Mouse (Mus musculus) midbrain, embryonic 16.5 days (tissue): Measurements from ENCODE around the gene Scyl2. TPM values are rescaled to one million over a fixed set of nuclear protein-coding genes. Genes with fewer than 3 reads are reported as not detected.
A peak's percentile ranks its signal among the peaks of the same experiment; 100 is the strongest.

Experiments
- ATAC-seq: fragments of 200-750 bp; cut with Nextera tagmentation; 2 replicates; pipeline ENCODE4 v1.8.0; 2017; ENCODE audit warnings: moderate TSS enrichment
- H3K27ac ChIP-seq: fragments of 300-500 bp; sonication (generic); 2 replicates; pipeline ENCODE4 v1.5.1; 2014; ENCODE audit warnings: mild to moderate bottlenecking, low read length, mixed read lengths
- H3K27me3 ChIP-seq: fragments of 300-500 bp; sonication (generic); 2 replicates; pipeline ENCODE4 v1.6.1; 2014; ENCODE audit warnings: low read depth, low read length, mixed read lengths; ENCODE audit not compliant: control insufficient read depth, insufficient read depth
- H3K36me3 ChIP-seq: fragments of 300-500 bp; sonication (generic); 2 replicates; pipeline ENCODE4 v1.6.1; 2014; ENCODE audit warnings: mild to moderate bottlenecking, low read length, moderate library complexity, mixed read lengths; ENCODE audit not compliant: control insufficient read depth, insufficient read depth
- H3K4me1 ChIP-seq: fragments of 300-500 bp; sonication (generic); 2 replicates; pipeline ENCODE4 v1.6.1; 2014; ENCODE audit warnings: mild to moderate bottlenecking, low read length, mixed read lengths; ENCODE audit not compliant: control insufficient read depth, insufficient read depth
- H3K4me2 ChIP-seq: fragments of 300-500 bp; sonication (generic); 2 replicates; pipeline ENCODE4 v1.6.1; 2014; ENCODE audit warnings: mild to moderate bottlenecking, low read length, mixed read lengths
- H3K4me3 ChIP-seq: fragments of 300-500 bp; sonication (generic); 2 replicates; pipeline ENCODE4 v1.5.1; 2014; ENCODE audit warnings: low read depth, mild to moderate bottlenecking, low read length, moderate library complexity, mixed read lengths
- H3K9ac ChIP-seq: fragments of 300-500 bp; sonication (generic); 2 replicates; pipeline ENCODE4 v1.6.1; 2014; ENCODE audit warnings: low read depth, low read length, mixed read lengths
- H3K9me3 ChIP-seq: fragments of 300-500 bp; sonication (generic); replicated peaks from 2 replicates; pipeline ENCODE4 v1.6.1; 2014; ENCODE audit warnings: mild to moderate bottlenecking, low read length, mixed read lengths; ENCODE audit not compliant: control insufficient read depth, poor library complexity, severe bottlenecking
- WGBS: fragments of 180-500 bp; shearing (Covaris S2); extraction: QIAGEN DNeasy Blood & Tissue Kit; methylation state at CpG from one replicate; pipeline ENCODE4 v1.1.7; 2014; 5-methylcytosine and 5-hydroxymethylcytosine counted together
- polyA plus RNA-seq: library from polyadenylated mRNA; unstranded; fragments of >200 nt; fragmentation: Nextera tagmentation; extraction: Ambion mirVana; gene quantifications from 2 replicates; pipeline ENCODE4 v1.2.1, GENCODE M21; 2015

Gene Scyl2
- polyA plus RNA-seq, 1 experiment from 2014 or later, result 7.8 TPM

GRCm38 (mm10) chr10:89664977-89665645 is 21.0 kb downstream of the Scyl2 start:
- H3K4me2 ChIP-seq, result no peak overlapping the region
- H3K36me3 ChIP-seq, result peaks cover 6% of the 10 kb centered on the region
- H3K4me1 ChIP-seq, result no peaks in the 10 kb centered on the region
- no peak for ATAC-seq
- H3K27me3 ChIP-seq, result no peaks in the 10 kb centered on the region
- H3K9me3 ChIP-seq, result no peaks in the 10 kb centered on the region
- no peak overlapping the region for H3K4me3 ChIP-seq
- H3K27ac ChIP-seq, result no peak overlapping the region
- H3K9ac ChIP-seq, result no peak overlapping the region
- WGBS, result 95% methylated on average over 8 of the region's 8 CpGs

- no peak overlapping the region for H3K9ac ChIP-seq
- H3K27me3 ChIP-seq, result no peaks in the 10 kb centered on the region
- no peak overlapping the region for H3K4me3 ChIP-seq
- no peak overlapping the region for H3K27ac ChIP-seq
- no peak overlapping the region for H3K4me2 ChIP-seq
- 89% methylated on average over 5 of the region's 5 CpGs for WGBS
- ATAC-seq, result no peak
- no peaks in the 10 kb centered on the region for H3K4me1 ChIP-seq
- peaks cover 42% of the 10 kb centered on the region for H3K36me3 ChIP-seq
- no peaks in the 10 kb centered on the region for H3K9me3 ChIP-seq
Observed at GRCm38 (mm10) chr10:89656366-89656765, 29.7 kb downstream of the Scyl2 start.

GRCm38 (mm10) chr10:89652912-89653311 is 33.2 kb downstream of the Scyl2 start:
- Histone ChIP-seq H3K27ac (no peak overlapping the region), H3K4me2 (no peak overlapping the region), H3K9ac (no peak overlapping the region), H3K27me3 (no peaks in the 10 kb centered on the region), H3K36me3 (peaks cover 49% of the 10 kb centered on the region), H3K9me3 (no peaks in the 10 kb centered on the region), H3K4me1 (no peaks in the 10 kb centered on the region), H3K4me3 (no peak overlapping the region)
- no peak for ATAC-seq
- WGBS, result 91% methylated on average over 8 of the region's 8 CpGs

- H3K4me3 ChIP-seq, result no peak overlapping the region
- ATAC-seq, result no peak
- H3K36me3 ChIP-seq, result peaks cover 43% of the 10 kb centered on the region
- H3K9me3 ChIP-seq, result no peaks in the 10 kb centered on the region
- H3K27me3 ChIP-seq, result no peaks in the 10 kb centered on the region
- WGBS, result 97% methylated on average over 1 of the region's 1 CpGs
- no peak overlapping the region for H3K27ac ChIP-seq
- no peaks in the 10 kb centered on the region for H3K4me1 ChIP-seq
- H3K4me2 ChIP-seq, result no peak overlapping the region
- no peak overlapping the region for H3K9ac ChIP-seq
Observed at GRCm38 (mm10) chr10:89651691-89652090, 34.4 kb downstream of the Scyl2 start.

- H3K9me3 ChIP-seq, result no peaks in the 10 kb centered on the region
- no peak for ATAC-seq
- H3K4me3 ChIP-seq, result no peak overlapping the region
- H3K27me3 ChIP-seq, result no peaks in the 10 kb centered on the region
- peaks cover 36% of the 10 kb centered on the region for H3K36me3 ChIP-seq
- 94% methylated on average over 9 of the region's 9 CpGs for WGBS
- no peak overlapping the region for H3K9ac ChIP-seq
- no peak overlapping the region for H3K27ac ChIP-seq
- H3K4me2 ChIP-seq, result no peak overlapping the region
- H3K4me1 ChIP-seq, result no peaks in the 10 kb centered on the region
Observed at GRCm38 (mm10) chr10:89646918-89647317, 39.2 kb downstream of the Scyl2 start.

GRCm38 (mm10) chr10:89637001-89637400 is 49.1 kb downstream of the Scyl2 start:
- Histone ChIP-seq H3K4me2 (no peak overlapping the region), H3K9me3 (no peaks in the 10 kb centered on the region), H3K27me3 (no peaks in the 10 kb centered on the region), H3K36me3 (peaks cover 18% of the 10 kb centered on the region), H3K9ac (no peak overlapping the region), H3K4me1 (no peaks in the 10 kb centered on the region), H3K4me3 (no peak overlapping the region), H3K27ac (no peak overlapping the region)
- 90% methylated on average over 3 of the region's 3 CpGs for WGBS
- no peak for ATAC-seq

- Histone ChIP-seq H3K4me2 (no peak overlapping the region), H3K4me3 (no peak overlapping the region), H3K4me1 (no peaks in the 10 kb centered on the region), H3K27me3 (no peaks in the 10 kb centered on the region), H3K36me3 (peaks cover 3% of the 10 kb centered on the region), H3K9me3 (no peaks in the 10 kb centered on the region), H3K27ac (no peak overlapping the region), H3K9ac (no peak overlapping the region)
- WGBS, result 78% methylated on average over 5 of the region's 5 CpGs
- peak; percentile 85 for ATAC-seq
Observed at GRCm38 (mm10) chr10:89635018-89635417, 51.1 kb downstream of the Scyl2 start.

GRCm38 (mm10) chr10:89633736-89634426 is 52.2 kb downstream of the Scyl2 start:
- no peak overlapping the region for H3K4me2 ChIP-seq
- ATAC-seq, result no peak
- no peaks in the 10 kb centered on the region for H3K4me1 ChIP-seq
- 93% methylated on average over 7 of the region's 7 CpGs for WGBS
- H3K27me3 ChIP-seq, result no peaks in the 10 kb centered on the region
- no peak overlapping the region for H3K4me3 ChIP-seq
- H3K27ac ChIP-seq, result no peak overlapping the region
- no peak overlapping the region for H3K9ac ChIP-seq
- H3K9me3 ChIP-seq, result no peaks in the 10 kb centered on the region
- peaks cover 3% of the 10 kb centered on the region; the same call in 1 of the 2 replicates for H3K36me3 ChIP-seq

- Histone ChIP-seq H3K27me3 (no peaks in the 10 kb centered on the region), H3K36me3 (no peaks in the 10 kb centered on the region), H3K9me3 (no peaks in the 10 kb centered on the region), H3K4me3 (no peak overlapping the region), H3K9ac (no peak overlapping the region), H3K4me1 (no peaks in the 10 kb centered on the region), H3K4me2 (no peak overlapping the region), H3K27ac (no peak overlapping the region)
- ATAC-seq, result no peak
- 93% methylated on average over 4 of the region's 4 CpGs for whole genome bisulfite sequencing
Observed at GRCm38 (mm10) chr10:89633121-89633520, 53.0 kb downstream of the Scyl2 start.
